Mouse (Mus musculus) neural tube, embryonic 15.5 days (tissue): ENCODE measurements around the gene Gm11172. TPM values are rescaled to one million over a fixed set of nuclear protein-coding genes. Genes with fewer than 3 reads are reported as not detected.
"Not testable (repeated sequence)": the region's sequence is repeated elsewhere in the genome, so short reads cannot be mapped to it uniquely, and the experiment has no call there.

ENCODE experiments used
- ATAC-seq: fragments of 200-750 bp; cut with Nextera tagmentation; 2 replicates; pipeline ENCODE4 v1.8.0; 2017; ENCODE audit warnings: mild to moderate bottlenecking, moderate TSS enrichment, moderate library complexity; ENCODE audit not compliant: low FRiP score
- H3K27ac ChIP-seq: fragments of 300-500 bp; sonication (generic); replicated peaks from 2 replicates; pipeline ENCODE4 v1.5.1; 2015; ENCODE audit warnings: mild to moderate bottlenecking, inconsistent platforms
- H3K27me3 ChIP-seq: fragments of 300-500 bp; sonication (generic); replicated peaks from 2 replicates; pipeline ENCODE4 v1.6.1; 2015; ENCODE audit warnings: inconsistent platforms
- H3K36me3 ChIP-seq: fragments of 300-500 bp; sonication (generic); 2 replicates; pipeline ENCODE4 v1.6.1; 2015; ENCODE audit warnings: inconsistent platforms
- H3K4me1 ChIP-seq: fragments of 300-500 bp; sonication (generic); 2 replicates; pipeline ENCODE4 v1.6.1; 2015; ENCODE audit warnings: inconsistent platforms
- H3K4me2 ChIP-seq: fragments of 300-500 bp; sonication (generic); 2 replicates; pipeline ENCODE4 v1.6.1; 2015; ENCODE audit warnings: inconsistent platforms, mild to moderate bottlenecking, moderate library complexity
- H3K4me3 ChIP-seq: fragments of 300-500 bp; sonication (generic); replicated peaks from 2 replicates; pipeline ENCODE4 v1.5.1; 2015; ENCODE audit warnings: mild to moderate bottlenecking, inconsistent platforms
- H3K9ac ChIP-seq: fragments of 300-500 bp; sonication (generic); replicated peaks from 2 replicates; pipeline ENCODE4 v1.6.1; 2015; ENCODE audit warnings: mild to moderate bottlenecking, inconsistent platforms
- H3K9me3 ChIP-seq: fragments of 300-500 bp; sonication (generic); replicated peaks from 2 replicates; pipeline ENCODE4 v1.6.1; 2016; ENCODE audit warnings: inconsistent platforms
- WGBS: fragments of 180-500 bp; shearing (Covaris S2); methylation state at CpG from one replicate; pipeline ENCODE4 v1.1.7; 2015; ENCODE audit warnings: mixed read lengths; 5-methylcytosine and 5-hydroxymethylcytosine counted together
- polyA plus RNA-seq: library from polyadenylated mRNA; unstranded; fragments of >200 nt; fragmentation: Nextera tagmentation; extraction: Ambion mirVana; gene quantifications from 2 replicates; pipeline ENCODE4 v1.2.1, GENCODE M21; 2015

The Gm11172 gene
- polyA plus RNA-seq, 1 experiment from 2014 or later = not detected

DNA sequence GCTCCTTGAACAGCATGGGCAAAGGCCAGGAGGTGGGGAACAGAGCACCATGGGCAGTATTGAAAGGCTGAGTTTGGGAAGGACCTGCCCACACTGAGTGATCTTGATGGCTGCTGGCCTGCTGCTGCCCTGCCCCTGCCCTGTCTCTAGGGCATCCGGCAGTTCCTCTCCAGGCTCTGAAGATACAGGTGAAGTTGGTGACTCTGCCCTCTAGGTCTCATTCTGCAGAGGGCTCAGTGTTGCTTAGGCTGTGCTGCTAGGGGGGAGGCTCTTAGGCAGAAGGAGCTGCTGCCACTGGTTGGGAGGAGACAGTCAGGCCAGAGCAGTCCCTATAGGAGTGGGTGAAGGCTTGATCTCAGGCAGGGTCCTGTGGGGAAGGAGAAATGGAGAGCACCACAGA, 25.2 kb downstream of the Gm11172 start:
- Histone ChIP-seq H3K27ac (no peak overlapping the region), H3K36me3 (no peaks in the 10 kb centered on the region), H3K27me3 (no peaks in the 10 kb centered on the region), H3K9me3 (no peaks in the 10 kb centered on the region), H3K4me2 (no peak overlapping the region), H3K9ac (no peak overlapping the region), H3K4me3 (no peak overlapping the region), H3K4me1 (peaks cover 17% of the 10 kb centered on the region)
- no peak for ATAC-seq
- WGBS = 81% methylated on average over 1 of the region's 1 CpGs

- Histone ChIP-seq H3K4me2 (no peak overlapping the region), H3K4me1 (peaks cover 21% of the 10 kb centered on the region), H3K36me3 (no peaks in the 10 kb centered on the region), H3K9ac (no peak overlapping the region), H3K4me3 (no peak overlapping the region), H3K9me3 (no peaks in the 10 kb centered on the region), H3K27ac (no peak overlapping the region), H3K27me3 (no peaks in the 10 kb centered on the region)
- WGBS = 33% methylated on average over 10 of the region's 10 CpGs
- ATAC-seq = no peak
Measured at GRCm38 (mm10) chr16:10838487-10839245, 26.0 kb downstream of the Gm11172 start.

DNA sequence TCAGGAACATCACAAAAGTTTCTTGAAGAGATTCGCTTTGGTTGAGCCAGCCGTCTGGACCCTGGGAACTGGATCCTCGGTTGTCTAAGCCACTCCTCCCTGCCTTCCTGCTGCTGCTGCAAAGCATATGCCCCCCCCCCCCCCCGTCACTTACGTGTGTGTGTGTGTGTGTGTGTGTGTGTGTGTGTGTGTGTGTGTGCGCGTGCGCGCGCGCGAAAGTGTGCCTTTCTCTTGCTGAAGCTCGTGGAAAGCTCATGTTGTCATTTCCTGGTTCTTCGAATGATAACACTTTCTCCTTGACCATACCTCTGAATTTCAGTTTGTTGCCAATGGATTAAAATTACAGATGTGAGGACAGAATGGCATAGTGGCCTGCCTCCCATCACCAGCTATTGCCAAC, 27.3 kb downstream of the Gm11172 start:
- 91% methylated on average over 14 of the region's 14 CpGs for WGBS
- Histone ChIP-seq H3K36me3 (no peaks in the 10 kb centered on the region), H3K27me3 (no peaks in the 10 kb centered on the region), H3K27ac (no peak overlapping the region), H3K4me2 (no peak overlapping the region), H3K4me1 (peaks cover 18% of the 10 kb centered on the region), H3K9me3 (no peaks in the 10 kb centered on the region), H3K4me3 (no peak overlapping the region), H3K9ac (no peak overlapping the region)
- ATAC-seq = no peak

- 59% methylated on average over 4 of the region's 4 CpGs for WGBS
- Histone ChIP-seq H3K9ac (no peak overlapping the region), H3K27ac (no peak overlapping the region), H3K27me3 (no peaks in the 10 kb centered on the region), H3K4me1 (peaks cover 14% of the 10 kb centered on the region), H3K36me3 (no peaks in the 10 kb centered on the region), H3K4me3 (no peak overlapping the region), H3K4me2 (no peak overlapping the region), H3K9me3 (no peaks in the 10 kb centered on the region)
- no peak for ATAC-seq
Measured at GRCm38 (mm10) chr16:10842282-10842855, 29.7 kb downstream of the Gm11172 start.

GRCm38 (mm10) chr16:10843486-10844318, 31.0 kb downstream of the Gm11172 start:
- peak overlapping the region; percentile 50 for H3K4me2 ChIP-seq
- peaks cover 10% of the 10 kb centered on the region for H3K4me1 ChIP-seq
- no peaks in the 10 kb centered on the region for H3K9me3 ChIP-seq
- 26% methylated on average over 18 of the region's 18 CpGs for WGBS
- H3K27ac ChIP-seq = peak overlapping the region; percentile 28
- no peaks in the 10 kb centered on the region for H3K27me3 ChIP-seq
- no peak overlapping the region for H3K9ac ChIP-seq
- H3K4me3 ChIP-seq = no peak overlapping the region; the same call in 1 of the 2 replicates
- no peaks in the 10 kb centered on the region for H3K36me3 ChIP-seq
- no peak for ATAC-seq

- H3K4me2 ChIP-seq = peak overlapping the region; percentile 50
- peak overlapping the region; percentile 28; the same call in 1 of the 2 replicates for H3K27ac ChIP-seq
- no peak overlapping the region for H3K9ac ChIP-seq
- peaks cover 8% of the 10 kb centered on the region for H3K4me1 ChIP-seq
- 66% methylated on average over 6 of the region's 6 CpGs for WGBS
- no peak for ATAC-seq
- no peak overlapping the region for H3K4me3 ChIP-seq
- no peaks in the 10 kb centered on the region for H3K36me3 ChIP-seq
- no peaks in the 10 kb centered on the region for H3K9me3 ChIP-seq
- H3K27me3 ChIP-seq = no peaks in the 10 kb centered on the region
Measured at GRCm38 (mm10) chr16:10844319-10844670, 31.6 kb downstream of the Gm11172 start.

DNA sequence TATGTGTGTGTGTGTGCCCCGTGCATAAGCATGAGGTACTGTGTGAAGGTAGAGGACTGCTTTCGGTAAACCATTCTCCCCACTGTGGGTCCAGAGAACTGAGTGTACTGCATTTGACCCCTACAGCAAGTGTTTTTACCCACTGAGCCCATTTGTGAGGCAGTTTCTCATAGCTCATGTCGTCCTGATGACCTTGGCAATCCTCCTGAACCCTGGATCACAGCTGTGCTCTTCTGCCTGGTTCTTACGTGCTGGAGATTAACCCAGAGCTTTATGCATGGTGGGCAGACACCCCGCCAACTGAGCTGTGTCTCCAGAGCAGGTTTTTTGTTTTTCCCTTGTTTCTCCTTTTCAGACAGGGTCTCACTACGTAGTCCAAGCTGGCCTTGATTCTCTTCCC, 33.2 kb downstream of the Gm11172 start:
- Histone ChIP-seq H3K27ac (no peak overlapping the region), H3K9ac (no peak overlapping the region), H3K4me1 (peaks cover 22% of the 10 kb centered on the region), H3K4me3 (no peak overlapping the region), H3K36me3 (no peaks in the 10 kb centered on the region), H3K27me3 (no peaks in the 10 kb centered on the region), H3K9me3 (no peaks in the 10 kb centered on the region), H3K4me2 (no peak overlapping the region)
- WGBS = 69% methylated on average over 6 of the region's 6 CpGs
- ATAC-seq = no peak

DNA sequence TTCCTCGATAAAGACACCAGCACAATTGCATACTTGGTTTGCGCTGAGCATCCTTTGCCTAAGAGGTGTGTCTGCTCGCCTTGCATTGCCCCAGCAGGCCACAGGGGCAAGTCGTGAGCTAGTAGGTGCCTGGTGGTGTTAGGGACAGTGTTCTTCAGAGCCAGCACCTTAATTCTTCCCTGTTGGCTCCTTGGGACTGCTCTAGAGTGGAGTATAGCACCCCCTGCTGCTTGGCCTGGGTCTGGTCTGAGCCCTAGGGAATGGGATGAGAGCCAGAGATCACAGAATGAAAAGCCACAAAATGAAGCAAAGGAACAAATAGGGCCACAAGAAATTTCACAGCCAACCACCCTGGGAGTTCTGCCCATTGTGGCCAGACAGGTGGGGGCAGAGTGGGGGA, 33.8 kb downstream of the Gm11172 start:
- no peaks in the 10 kb centered on the region for H3K36me3 ChIP-seq
- H3K27ac ChIP-seq = no peak overlapping the region
- no peak overlapping the region for H3K9ac ChIP-seq
- no peak for ATAC-seq
- no peak overlapping the region for H3K4me2 ChIP-seq
- H3K27me3 ChIP-seq = no peaks in the 10 kb centered on the region
- H3K4me3 ChIP-seq = no peak overlapping the region
- peaks cover 22% of the 10 kb centered on the region for H3K4me1 ChIP-seq
- no peaks in the 10 kb centered on the region for H3K9me3 ChIP-seq
- 63% methylated on average over 4 of the region's 4 CpGs for WGBS

DNA sequence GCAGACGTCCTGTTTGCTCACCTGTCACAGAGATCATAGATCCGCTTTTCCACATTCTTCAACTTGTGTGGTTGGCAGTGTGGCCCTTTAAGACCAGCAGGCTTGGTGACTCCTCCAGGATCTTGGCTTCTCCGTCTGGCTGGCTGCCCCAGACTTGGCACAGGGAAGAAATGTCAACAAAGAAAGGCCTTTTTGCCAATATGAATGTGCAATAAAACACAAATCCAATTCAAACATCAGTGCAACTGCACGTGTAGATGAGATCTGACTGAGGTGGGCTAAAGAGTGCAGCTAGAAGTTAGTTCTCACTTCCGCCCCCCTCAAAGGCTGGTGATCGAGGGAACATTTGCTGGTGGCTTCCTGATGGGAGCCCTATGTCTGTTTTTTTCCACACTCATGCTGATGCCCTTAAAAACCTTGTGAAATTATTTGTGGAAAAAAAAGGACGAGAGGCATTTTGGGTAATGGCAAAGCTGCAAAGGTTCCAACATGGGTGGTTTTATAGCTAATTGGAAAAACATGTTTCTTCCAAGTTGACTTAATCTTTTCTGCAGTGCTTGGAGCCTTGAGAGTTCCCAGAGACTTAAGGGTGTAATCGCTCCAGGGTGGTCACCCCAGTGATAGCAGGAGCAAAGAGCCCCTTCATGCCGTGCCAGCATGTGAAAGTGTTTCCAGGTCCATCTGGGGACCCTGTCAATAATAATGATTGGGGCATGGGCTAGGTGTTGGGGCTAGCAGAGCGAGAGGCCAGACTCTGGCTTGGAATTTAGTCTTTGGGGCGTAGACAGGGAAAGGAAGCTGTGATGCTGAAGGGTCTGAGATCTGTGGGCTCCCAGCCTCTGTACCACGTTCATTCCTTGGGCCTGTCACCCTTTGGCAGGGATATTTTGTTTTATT, 37.5 kb downstream of the Gm11172 start:
- no peaks in the 10 kb centered on the region for H3K9me3 ChIP-seq
- ATAC-seq = no peak
- WGBS = 71% methylated on average over 12 of the region's 12 CpGs
- no peak overlapping the region for H3K27ac ChIP-seq
- H3K9ac ChIP-seq = no peak overlapping the region
- H3K4me2 ChIP-seq = no peak overlapping the region
- H3K27me3 ChIP-seq = no peaks in the 10 kb centered on the region
- no peaks in the 10 kb centered on the region for H3K36me3 ChIP-seq
- H3K4me3 ChIP-seq = no peak overlapping the region
- H3K4me1 ChIP-seq = peaks cover 14% of the 10 kb centered on the region

GRCm38 (mm10) chr16:10850905-10851304, 38.2 kb downstream of the Gm11172 start:
- Histone ChIP-seq H3K4me2 (no peak overlapping the region), H3K9ac (no peak overlapping the region), H3K36me3 (no peaks in the 10 kb centered on the region), H3K9me3 (no peaks in the 10 kb centered on the region), H3K27me3 (no peaks in the 10 kb centered on the region), H3K4me1 (peaks cover 14% of the 10 kb centered on the region), H3K4me3 (no peak overlapping the region), H3K27ac (no peak overlapping the region)
- ATAC-seq = no peak
- WGBS = 35% methylated on average over 4 of the region's 4 CpGs

DNA sequence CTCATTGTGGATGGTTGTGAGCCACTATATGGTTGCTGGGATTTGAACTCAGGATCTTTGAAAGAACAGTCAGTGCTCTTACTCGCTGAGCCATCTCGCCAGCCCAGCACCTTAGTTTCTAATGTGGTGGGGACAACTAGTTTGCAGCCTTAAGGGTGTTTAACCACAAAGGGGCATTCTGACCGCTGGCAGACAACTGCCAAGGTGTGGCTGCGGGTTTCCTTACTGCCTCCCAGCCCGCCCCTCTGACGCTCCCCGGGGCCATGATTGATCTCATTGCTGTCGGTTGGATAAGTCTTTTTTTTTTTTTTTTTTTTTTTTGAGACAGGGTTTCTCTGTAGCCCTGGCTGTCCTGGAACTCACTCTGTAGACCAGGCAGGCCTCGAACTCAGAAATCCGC, 39.5 kb downstream of the Gm11172 start:
- 91% methylated on average over 10 of the region's 10 CpGs for WGBS
- H3K36me3 ChIP-seq = not testable (repeated sequence)

More for the DNA sequence above, 39.5 kb downstream of the Gm11172 start:
- not testable (repeated sequence) for H3K4me2 ChIP-seq, H3K9me3 ChIP-seq, H3K9ac ChIP-seq, ATAC-seq, H3K4me3 ChIP-seq, H3K27ac ChIP-seq, H3K27me3 ChIP-seq
- peaks cover 14% of the 10 kb centered on the region for H3K4me1 ChIP-seq
